Mouse (Mus musculus): ENCODE measurements around the gene Sec61a2. TPM values are rescaled to one million over a fixed set of nuclear protein-coding genes. Genes with fewer than 3 reads are reported as not detected.

Gene Sec61a2
- polyA plus RNA-seq, 1 experiment from 2014 or later: 99.8 TPM

GRCm38 (mm10) chr2:5824213-5824612 lies 71.0 kb downstream of the Sec61a2 start:
- H3K4me1 ChIP-seq: no peaks in the 10 kb centered on the region
- H3K9ac ChIP-seq: no peak overlapping the region
- H3K4me2 ChIP-seq: no peak overlapping the region
- ATAC-seq (replicated peaks; ENCODE audit: low FRiP score): no peak
- WGBS: 47% methylated on average over 1 of the region's 1 CpGs
- H3K36me3 ChIP-seq: peaks cover 65% of the 10 kb centered on the region
- H3K27ac ChIP-seq: no peak overlapping the region
- no peaks in the 10 kb centered on the region for H3K27me3 ChIP-seq
- H3K4me3 ChIP-seq (replicated peaks): no peak overlapping the region
- H3K9me3 ChIP-seq (replicated peaks): no peaks in the 10 kb centered on the region

- Histone ChIP-seq H3K4me3 (replicated peaks) (no peak overlapping the region), H3K27me3 (no peaks in the 10 kb centered on the region), H3K27ac (no peak overlapping the region), H3K4me2 (no peak overlapping the region), H3K36me3 (peaks cover 74% of the 10 kb centered on the region), H3K9me3 (replicated peaks) (no peaks in the 10 kb centered on the region), H3K9ac (no peak overlapping the region), H3K4me1 (no peaks in the 10 kb centered on the region)
- 94% methylated on average over 6 of the region's 6 CpGs for WGBS
- ATAC-seq (replicated peaks; ENCODE audit: low FRiP score): no peak
Measured at GRCm38 (mm10) chr2:5822449-5822848, 72.8 kb downstream of the Sec61a2 start.

DNA sequence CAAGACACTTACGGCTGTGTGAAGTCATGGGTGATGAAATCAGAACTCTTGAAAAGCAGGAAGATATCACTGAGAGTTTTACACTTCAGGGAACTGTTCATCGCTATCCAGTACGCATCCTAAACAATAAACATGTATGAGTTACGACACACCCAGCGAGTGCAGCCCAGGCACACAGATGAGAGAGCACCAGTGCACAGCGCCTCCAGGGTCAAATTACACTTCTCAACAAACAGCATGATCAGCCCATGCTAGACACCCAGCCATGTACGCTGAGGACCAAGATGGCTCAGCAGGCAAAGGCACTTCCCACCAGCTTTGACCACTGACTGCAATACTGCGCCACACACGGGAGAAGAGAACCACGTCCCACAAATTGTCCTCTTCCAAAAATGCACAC lies 74.0 kb downstream of the Sec61a2 start:
- no peak overlapping the region for H3K4me3 ChIP-seq (replicated peaks)
- ATAC-seq (replicated peaks; ENCODE audit: low FRiP score): 0 out of 2 replicates have a peak, but pooled peaks have one; percentile 43
- H3K27me3 ChIP-seq: no peaks in the 10 kb centered on the region
- no peaks in the 10 kb centered on the region for H3K9me3 ChIP-seq (replicated peaks)
- H3K27ac ChIP-seq: no peak overlapping the region
- no peak overlapping the region for H3K9ac ChIP-seq
- H3K4me2 ChIP-seq: no peak overlapping the region
- no peaks in the 10 kb centered on the region for H3K4me1 ChIP-seq
- WGBS: 64% methylated on average over 10 of the region's 10 CpGs
- peaks cover 76% of the 10 kb centered on the region for H3K36me3 ChIP-seq

Other genes starting within 250 kb of the Sec61a2 start
- gene Camk1d, start 180.9 kb downstream of the Sec61a2 start, polyA plus RNA-seq (2015; fragmentation: Nextera tagmentation; extraction: Ambion mirVana): 1.9 and 2.4 TPM in 2 replicates
- gene Nudt5, start 50.4 kb downstream of the Sec61a2 start, polyA plus RNA-seq (2015; fragmentation: Nextera tagmentation; extraction: Ambion mirVana): 77.5 and 82.9 TPM in 2 replicates
- 304 and 323 TPM in 2 replicates for gene Cdc123, start 50.3 kb downstream of the Sec61a2 start, polyA plus RNA-seq (2015; fragmentation: Nextera tagmentation; extraction: Ambion mirVana)
- 1.8 and 2.4 TPM in 2 replicates for gene Gm13199, start 32.5 kb downstream of the Sec61a2 start, polyA plus RNA-seq (2015; fragmentation: Nextera tagmentation; extraction: Ambion mirVana)
- gene Dhtkd1, start 47.4 kb upstream of the Sec61a2 start, polyA plus RNA-seq (2015; fragmentation: Nextera tagmentation; extraction: Ambion mirVana): 3.8 and 4.6 TPM in 2 replicates
- 10.7 and 11.5 TPM in 2 replicates for gene Upf2, start 56.0 kb upstream of the Sec61a2 start, polyA plus RNA-seq (2015; fragmentation: Nextera tagmentation; extraction: Ambion mirVana)
- gene Proser2, start 234.8 kb upstream of the Sec61a2 start, polyA plus RNA-seq (2015; fragmentation: Nextera tagmentation; extraction: Ambion mirVana): 12.7 and 15.3 TPM in 2 replicates

All from kidney, embryonic 15.5 days (tissue).